Mouse (Mus musculus): Measurements from ENCODE around the gene Tiparp. TPM values are rescaled to one million over a fixed set of nuclear protein-coding genes. Genes with fewer than 3 reads are reported as not detected.
A peak's percentile ranks its signal among the peaks of the same experiment; 100 is the strongest.

Gene Tiparp
- polyA plus RNA-seq, 1 experiment from 2014 or later, result 47.5 TPM

- Histone ChIP-seq H3K27me3 (replicated peaks; ENCODE audit: low read depth, poor library complexity, severe bottlenecking) (no peaks in the 10 kb centered on the region), H3K9me3 (no peaks in the 10 kb centered on the region), H3K36me3 (replicated peaks) (no peaks in the 10 kb centered on the region), H3K27ac (replicated peaks) (no peak overlapping the region; the same call in 1 of the 2 replicates), H3K4me1 (peaks cover 10% of the 10 kb centered on the region; the same call in 1 of the 2 replicates), H3K4me3 (no peak overlapping the region)
- WGBS, result 54% methylated on average over 9 of the region's 9 CpGs
- DNase-seq (ENCODE audit: low spot score), result no peak
These were observed 37.6 kb downstream of the Tiparp start for GRCm38 (mm10) chr3:65565632-65566300.

- Histone ChIP-seq H3K4me1 (peaks cover 29% of the 10 kb centered on the region), H3K27ac (replicated peaks) (no peak overlapping the region), H3K4me3 (no peak overlapping the region), H3K36me3 (replicated peaks) (no peaks in the 10 kb centered on the region), H3K9me3 (no peaks in the 10 kb centered on the region), H3K27me3 (replicated peaks; ENCODE audit: low read depth, poor library complexity, severe bottlenecking) (no peaks in the 10 kb centered on the region)
- DNase-seq (ENCODE audit: low spot score), result no peak
These were observed 41.7 kb downstream of the Tiparp start for GRCm38 (mm10) chr3:65569941-65570340.

- 27% methylated on average over 3 of the region's 3 CpGs for WGBS
- peaks cover 29% of the 10 kb centered on the region for H3K4me1 ChIP-seq
- no peaks in the 10 kb centered on the region for H3K27me3 ChIP-seq (replicated peaks; ENCODE audit: low read depth, poor library complexity, severe bottlenecking)
- H3K27ac ChIP-seq (replicated peaks), result no peak overlapping the region
- H3K4me3 ChIP-seq, result no peak overlapping the region
- no peak for DNase-seq (ENCODE audit: low spot score)
- no peaks in the 10 kb centered on the region for H3K9me3 ChIP-seq
- H3K36me3 ChIP-seq (replicated peaks), result no peaks in the 10 kb centered on the region
These were observed 45.3 kb downstream of the Tiparp start for GRCm38 (mm10) chr3:65573516-65573915.

GRCm38 (mm10) chr3:65577602-65578001 lies 49.4 kb downstream of the Tiparp start:
- Histone ChIP-seq H3K36me3 (replicated peaks) (no peaks in the 10 kb centered on the region), H3K27me3 (replicated peaks; ENCODE audit: low read depth, poor library complexity, severe bottlenecking) (no peaks in the 10 kb centered on the region), H3K27ac (replicated peaks) (no peak overlapping the region), H3K4me3 (no peak overlapping the region), H3K9me3 (no peaks in the 10 kb centered on the region), H3K4me1 (peaks cover 22% of the 10 kb centered on the region)
- DNase-seq (ENCODE audit: low spot score), result no peak
- 85% methylated on average over 3 of the region's 3 CpGs for WGBS

GRCm38 (mm10) chr3:65579260-65579921 lies 51.2 kb downstream of the Tiparp start:
- H3K4me1 ChIP-seq, result peaks cover 10% of the 10 kb centered on the region
- H3K4me3 ChIP-seq, result no peak overlapping the region
- H3K9me3 ChIP-seq, result peaks cover 2% of the 10 kb centered on the region; the same call in 1 of the 2 replicates
- H3K27ac ChIP-seq (replicated peaks), result no peak overlapping the region
- H3K36me3 ChIP-seq (replicated peaks), result no peaks in the 10 kb centered on the region
- H3K27me3 ChIP-seq (replicated peaks; ENCODE audit: low read depth, poor library complexity, severe bottlenecking), result no peaks in the 10 kb centered on the region
- no peak for DNase-seq (ENCODE audit: low spot score)
- 50% methylated on average over 12 of the region's 12 CpGs for WGBS

- H3K4me1 ChIP-seq, result peaks cover 28% of the 10 kb centered on the region
- H3K4me3 ChIP-seq, result no peak overlapping the region
- DNase-seq (ENCODE audit: low spot score), result no peak
- no peaks in the 10 kb centered on the region for H3K27me3 ChIP-seq (replicated peaks; ENCODE audit: low read depth, poor library complexity, severe bottlenecking)
- no peaks in the 10 kb centered on the region for H3K36me3 ChIP-seq (replicated peaks)
- peaks cover 2% of the 10 kb centered on the region; the same call in 1 of the 2 replicates for H3K9me3 ChIP-seq
- no peak overlapping the region for H3K27ac ChIP-seq (replicated peaks)
- 88% methylated on average over 4 of the region's 4 CpGs for WGBS
These were observed 53.4 kb downstream of the Tiparp start for GRCm38 (mm10) chr3:65581596-65581995.

- Histone ChIP-seq H3K4me1 (peaks cover 52% of the 10 kb centered on the region), H3K27ac (replicated peaks) (no peak overlapping the region), H3K27me3 (replicated peaks; ENCODE audit: low read depth, poor library complexity, severe bottlenecking) (no peaks in the 10 kb centered on the region), H3K4me3 (no peak overlapping the region), H3K36me3 (replicated peaks) (no peaks in the 10 kb centered on the region), H3K9me3 (peaks cover 2% of the 10 kb centered on the region; the same call in 1 of the 2 replicates)
- no peak for DNase-seq (ENCODE audit: low spot score)
- WGBS, result 77% methylated on average over 1 of the region's 1 CpGs
These were observed 56.1 kb downstream of the Tiparp start for GRCm38 (mm10) chr3:65584329-65584728.

- 70% methylated on average over 8 of the region's 8 CpGs for WGBS
- no peaks in the 10 kb centered on the region for H3K36me3 ChIP-seq (replicated peaks)
- peaks cover 45% of the 10 kb centered on the region for H3K4me1 ChIP-seq
- peaks cover 2% of the 10 kb centered on the region; the same call in 1 of the 2 replicates for H3K9me3 ChIP-seq
- H3K4me3 ChIP-seq, result no peak overlapping the region
- peak overlapping the region; percentile 25; the same call in 1 of the 2 replicates for H3K27ac ChIP-seq (replicated peaks)
- H3K27me3 ChIP-seq (replicated peaks; ENCODE audit: low read depth, poor library complexity, severe bottlenecking), result no peaks in the 10 kb centered on the region
- no peak for DNase-seq (ENCODE audit: low spot score)
These were observed 57.1 kb downstream of the Tiparp start for GRCm38 (mm10) chr3:65585291-65585690.

GRCm38 (mm10) chr3:65585823-65586482 lies 57.7 kb downstream of the Tiparp start:
- H3K9me3 ChIP-seq, result peaks cover 2% of the 10 kb centered on the region; the same call in 1 of the 2 replicates
- peaks cover 43% of the 10 kb centered on the region for H3K4me1 ChIP-seq
- WGBS, result 32% methylated on average over 16 of the region's 16 CpGs
- peak overlapping the region; percentile 43 for H3K4me3 ChIP-seq
- H3K27ac ChIP-seq (replicated peaks), result peak overlapping the region; percentile 80
- no peaks in the 10 kb centered on the region for H3K36me3 ChIP-seq (replicated peaks)
- DNase-seq (ENCODE audit: low spot score), result no peak
- H3K27me3 ChIP-seq (replicated peaks; ENCODE audit: low read depth, poor library complexity, severe bottlenecking), result no peaks in the 10 kb centered on the region

- Histone ChIP-seq H3K4me1 (peaks cover 43% of the 10 kb centered on the region), H3K36me3 (replicated peaks) (no peaks in the 10 kb centered on the region), H3K9me3 (peaks cover 2% of the 10 kb centered on the region; the same call in 1 of the 2 replicates), H3K4me3 (peak overlapping the region; percentile 43), H3K27me3 (replicated peaks; ENCODE audit: low read depth, poor library complexity, severe bottlenecking) (no peaks in the 10 kb centered on the region), H3K27ac (replicated peaks) (peak overlapping the region; percentile 80)
- WGBS, result 10% methylated on average over 16 of the region's 16 CpGs
- DNase-seq (ENCODE audit: low spot score), result peak; percentile 62
These were observed 58.3 kb downstream of the Tiparp start for GRCm38 (mm10) chr3:65586483-65586905.

GRCm38 (mm10) chr3:65586966-65587365 lies 58.8 kb downstream of the Tiparp start:
- peaks cover 2% of the 10 kb centered on the region; the same call in 1 of the 2 replicates for H3K9me3 ChIP-seq
- 59% methylated on average over 2 of the region's 2 CpGs for whole genome bisulfite sequencing
- peak overlapping the region; percentile 80 for H3K27ac ChIP-seq (replicated peaks)
- H3K27me3 ChIP-seq (replicated peaks; ENCODE audit: low read depth, poor library complexity, severe bottlenecking), result no peaks in the 10 kb centered on the region
- no peaks in the 10 kb centered on the region for H3K36me3 ChIP-seq (replicated peaks)
- no peak for DNase-seq (ENCODE audit: low spot score)
- peak overlapping the region; percentile 43; the same call in 1 of the 2 replicates for H3K4me3 ChIP-seq
- peaks cover 43% of the 10 kb centered on the region for H3K4me1 ChIP-seq

GRCm38 (mm10) chr3:65588424-65588823 lies 60.2 kb downstream of the Tiparp start:
- H3K36me3 ChIP-seq (replicated peaks), result no peaks in the 10 kb centered on the region
- 47% methylated on average over 3 of the region's 3 CpGs for WGBS
- H3K4me3 ChIP-seq, result no peak overlapping the region
- no peaks in the 10 kb centered on the region for H3K27me3 ChIP-seq (replicated peaks; ENCODE audit: low read depth, poor library complexity, severe bottlenecking)
- DNase-seq (ENCODE audit: low spot score), result peak; percentile 52
- peak overlapping the region; percentile 68 for H3K27ac ChIP-seq (replicated peaks)
- H3K4me1 ChIP-seq, result peaks cover 43% of the 10 kb centered on the region
- no peaks in the 10 kb centered on the region for H3K9me3 ChIP-seq

All from embryonic facial prominence, embryonic 10.5 days (tissue).